In the genomic region with DNA sequence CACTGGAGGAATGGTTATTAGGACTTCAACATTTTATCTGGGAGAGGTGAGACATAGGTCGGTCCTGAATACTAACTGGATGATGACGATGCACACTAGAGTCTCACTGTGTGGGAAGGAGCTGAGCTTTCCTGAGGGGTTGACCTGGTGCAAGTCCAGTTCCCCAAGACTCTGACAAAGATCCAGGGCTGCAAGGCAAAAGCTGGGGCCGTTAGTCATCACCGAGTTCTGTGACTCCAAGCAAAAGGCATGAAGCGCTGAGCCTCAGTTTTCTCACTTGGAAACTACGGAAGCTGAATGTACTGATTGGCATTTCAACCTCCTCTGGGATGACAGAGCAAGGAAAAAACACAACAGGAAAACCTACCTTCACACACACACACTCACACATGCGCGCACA, we compare ENCODE assay signal across 12 mouse cellular contexts.
"Had no signal": no experiment of that assay in that cellular context is flagged by ENCODE, and none has a peak within 500 bp of the region (broad histone marks: within the 10 kb centered on the region; RNA-seq: fewer than 3 reads in every experiment).

No protein-coding gene starts in this region.

- DNase-seq: lung, adult 18-20 months; lung, embryonic 14.5 days; lung, postnatal 4 days; midbrain, embryonic 14.5 days; retina, postnatal 1 day; right cerebral cortex, adult 18-20 months; right cerebral cortex, postnatal 25 days; right cerebral cortex, postnatal 4 days; spleen, adult 18-20 months; thymus, adult 18-20 months; thymus, postnatal 14 days; thymus, postnatal 36 days had no signal
